Mouse (Mus musculus) lung, postnatal 0 days (tissue): Measurements from ENCODE around the gene Cdc42ep4.
A peak's percentile ranks its signal among the peaks of the same experiment; 100 is the strongest.

Source experiments
- CTCF ChIP-seq: IDR thresholded peaks from 2 replicates; pipeline ENCODE4 v1.5.1; 2016; ENCODE audit warnings: antibody characterized with exemption, mild to moderate bottlenecking
- EP300 ChIP-seq: IDR thresholded peaks from 2 replicates; pipeline ENCODE4 v1.6.1; 2016; ENCODE audit warnings: antibody characterized with exemption, mild to moderate bottlenecking, control low read depth

DNA sequence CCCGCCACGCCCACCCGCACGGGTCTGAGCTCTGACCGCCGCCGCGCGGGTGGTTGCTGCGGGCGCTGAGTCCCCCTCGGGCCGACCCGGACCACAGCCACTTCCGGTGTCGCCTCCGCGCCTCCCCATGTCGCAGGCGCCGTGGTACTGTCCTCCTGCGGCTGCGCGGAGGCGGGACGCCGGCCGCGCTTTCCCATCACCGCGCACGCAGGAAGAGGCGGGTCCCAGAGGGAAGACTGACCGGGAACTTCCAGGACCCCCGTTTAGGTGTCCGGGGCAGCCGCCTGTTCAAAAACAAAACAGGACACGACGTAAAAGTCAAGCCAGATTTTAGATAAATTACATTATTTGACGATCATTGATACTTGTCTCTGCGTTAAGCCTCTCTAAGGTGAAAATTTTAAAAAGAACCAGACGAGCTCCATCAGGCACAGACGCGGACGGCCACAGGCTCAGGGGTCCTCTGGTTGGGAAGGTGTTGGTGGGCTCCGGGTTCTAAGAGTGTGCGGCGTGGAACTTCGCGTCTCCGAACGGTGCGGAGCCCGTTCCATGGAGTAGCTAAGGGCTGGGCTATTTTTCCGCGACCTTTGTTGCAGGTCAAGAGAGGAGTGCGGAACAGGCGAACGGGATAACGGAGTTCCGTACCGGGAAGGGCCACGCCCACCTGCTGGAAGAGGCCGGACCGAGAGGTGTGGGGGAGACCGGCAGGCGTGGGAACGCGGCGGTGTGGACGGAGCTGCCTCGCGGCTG is 67.5 kb downstream of the Cdc42ep4 start, which contains the start of the genes Fam104a and D11Wsu47e:
- peak; percentile 88 for TF ChIP-seq EP300
- TF ChIP-seq CTCF: no peak
